Mouse (Mus musculus) liver, embryonic 11.5 days (tissue): ENCODE data around the gene Xpo6. TPM values are rescaled to one million over a fixed set of nuclear protein-coding genes. Genes with fewer than 3 reads are reported as not detected.

Source experiments
- ATAC-seq: fragments of 200-750 bp; cut with Nextera tagmentation; replicated peaks from 2 replicates; pipeline ENCODE4 v1.8.0; 2017; ENCODE audit warnings: moderate number of reproducible peaks, mild to moderate bottlenecking, moderate TSS enrichment, moderate library complexity; ENCODE audit not compliant: low FRiP score
- DNase-seq: peaks from one replicate; pipeline ENCODE4 v3.0.0-alpha.2; 2017; ENCODE audit warnings: low spot score
- H3K27ac ChIP-seq: fragments of 300-500 bp; sonication (generic); 2 replicates; pipeline ENCODE4 v1.5.1; 2014; ENCODE audit warnings: mild to moderate bottlenecking, low read depth, low read length, control low read depth
- H3K27me3 ChIP-seq: fragments of 300-500 bp; sonication (generic); replicated peaks from 2 replicates; pipeline ENCODE4 v1.6.1; 2014; ENCODE audit warnings: low read length, mixed read lengths; ENCODE audit not compliant: control insufficient read depth, insufficient read depth
- H3K36me3 ChIP-seq: fragments of 300-500 bp; sonication (generic); 2 replicates; pipeline ENCODE4 v1.6.1; 2014; ENCODE audit warnings: mild to moderate bottlenecking, low read length, moderate library complexity, mixed read lengths; ENCODE audit not compliant: control insufficient read depth, insufficient read depth
- H3K4me1 ChIP-seq: fragments of 300-500 bp; sonication (generic); replicated peaks from 2 replicates; pipeline ENCODE4 v1.6.1; 2014; ENCODE audit warnings: low read length, mixed read lengths; ENCODE audit not compliant: control insufficient read depth, insufficient read depth
- H3K4me2 ChIP-seq: fragments of 300-500 bp; sonication (generic); 2 replicates; pipeline ENCODE4 v1.6.1; 2014; ENCODE audit warnings: mild to moderate bottlenecking, control low read depth, moderate library complexity
- H3K4me3 ChIP-seq: fragments of 300-500 bp; sonication (generic); 2 replicates; pipeline ENCODE4 v1.5.1; 2014; ENCODE audit warnings: low read depth, low read length, control low read depth
- H3K9ac ChIP-seq: fragments of 300-500 bp; sonication (generic); 2 replicates; pipeline ENCODE4 v1.6.1; 2014; ENCODE audit warnings: low read depth, low read length, control low read depth
- H3K9me3 ChIP-seq: fragments of 300-500 bp; sonication (generic); 2 replicates; pipeline ENCODE4 v1.6.1; 2016; ENCODE audit warnings: low read length, inconsistent platforms, mixed read lengths; ENCODE audit not compliant: control insufficient read depth
- WGBS: fragments of 180-500 bp; shearing (Covaris S2); extraction: QIAGEN DNeasy Blood & Tissue Kit; methylation state at CpG from one replicate; pipeline ENCODE4 v1.1.7; 2014; 5-methylcytosine and 5-hydroxymethylcytosine counted together
- polyA plus RNA-seq: library from polyadenylated mRNA; unstranded; fragments of >200 nt; fragmentation: Nextera tagmentation; extraction: Ambion mirVana; gene quantifications from 2 replicates; pipeline ENCODE4 v1.2.1, GENCODE M21; 2014

Xpo6 gene
- polyA plus RNA-seq, 1 experiment from 2014 or later: 59.7 TPM

- Histone ChIP-seq H3K36me3 (no peaks in the 10 kb centered on the region), H3K4me1 (0 out of 2 replicates have a peak, but pooled peaks cover 5% of the 10 kb centered on the region), H3K9ac (no peak overlapping the region), H3K4me3 (no peak overlapping the region), H3K27ac (no peak overlapping the region), H3K9me3 (no peaks in the 10 kb centered on the region), H3K4me2 (no peak overlapping the region), H3K27me3 (no peaks in the 10 kb centered on the region; the same call in 1 of the 2 replicates)
- ATAC-seq (no peak), DNase-seq (no peak)
- WGBS: 83% methylated on average over 7 of the region's 7 CpGs
Observed at GRCm38 (mm10) chr7:126053618-126054017, 146.7 kb downstream of the Xpo6 start.

GRCm38 (mm10) chr7:126051910-126052309 is 148.4 kb downstream of the Xpo6 start:
- DNase-seq (no peak), ATAC-seq (no peak)
- WGBS: 42% methylated on average over 6 of the region's 6 CpGs
- 0 out of 2 replicates have a peak, but pooled peaks cover 5% of the 10 kb centered on the region for H3K4me1 ChIP-seq
- no peak overlapping the region for H3K4me2 ChIP-seq
- H3K36me3 ChIP-seq: no peaks in the 10 kb centered on the region
- no peaks in the 10 kb centered on the region for H3K27me3 ChIP-seq
- H3K9ac ChIP-seq: no peak overlapping the region
- no peaks in the 10 kb centered on the region for H3K9me3 ChIP-seq
- H3K27ac ChIP-seq: no peak overlapping the region
- H3K4me3 ChIP-seq: no peak overlapping the region

Other genes starting within 250 kb of the Xpo6 start
- gene Gsg1l, start 118.1 kb downstream of the Xpo6 start, polyA plus RNA-seq: 0.21 and 0.23 TPM in 2 replicates
- 13.6 and 14.2 TPM in 2 replicates for gene Sbk1, start 72.1 kb upstream of the Xpo6 start, polyA plus RNA-seq
- gene Lat, start 169.1 kb upstream of the Xpo6 start, polyA plus RNA-seq: 18.8 and 20.3 TPM in 2 replicates
- 43.8 and 43.9 TPM in 2 replicates for gene Spns1, start 176.9 kb upstream of the Xpo6 start, polyA plus RNA-seq
- 3.6 and 4.0 TPM in 2 replicates for gene Nfatc2ip, start 196.2 kb upstream of the Xpo6 start, polyA plus RNA-seq
- 0.13 TPM in 1 of 2 replicates, not detected in the other for gene Cd19, start 214.4 kb upstream of the Xpo6 start, polyA plus RNA-seq
- 15.6 and 16.0 TPM in 2 replicates for gene Rabep2, start 228.3 kb upstream of the Xpo6 start, polyA plus RNA-seq